Mouse (Mus musculus): ENCODE results near the gene Ccdc93.

Ccdc93 gene

DNA sequence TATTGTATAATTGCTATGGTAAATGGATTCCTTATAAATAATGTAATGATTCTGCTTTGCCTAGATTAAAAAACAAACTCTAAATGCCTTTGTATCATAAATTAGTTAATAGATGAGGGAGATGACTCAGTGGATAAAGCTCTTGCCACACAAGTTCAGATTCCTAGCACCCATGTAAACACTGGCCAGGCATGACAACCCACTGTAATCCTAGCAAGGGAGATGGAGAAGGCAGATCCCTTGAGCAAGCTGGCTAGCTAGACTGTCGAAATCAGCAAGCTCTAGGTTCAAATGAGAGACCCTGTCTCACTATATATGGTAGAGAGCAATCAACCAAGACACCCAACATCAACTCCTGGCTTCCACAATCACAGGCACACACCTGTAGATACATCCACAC, 87.8 kb downstream of the Ccdc93 start:
- DNase-seq (ENCODE audit: low spot score) = no peak

DNA sequence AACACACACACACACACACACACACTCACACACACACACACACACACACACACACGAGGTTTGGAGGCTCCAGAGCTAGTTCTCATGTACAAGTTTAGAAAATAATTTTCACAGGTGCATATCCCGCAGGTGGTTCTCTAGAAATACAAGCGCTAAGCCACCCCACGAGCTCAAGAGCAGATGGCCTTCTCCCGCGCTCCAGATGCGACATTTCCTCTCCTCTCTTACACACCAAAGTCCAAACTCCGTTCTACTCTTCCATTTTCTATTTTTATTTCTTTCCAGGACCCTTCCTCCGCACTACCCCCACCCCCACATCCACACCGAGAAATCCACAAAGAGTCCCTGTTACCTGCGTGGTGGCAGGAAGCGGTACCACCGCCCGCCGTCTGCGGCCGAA, 96.2 kb downstream of the Ccdc93 start:
- no peak for DNase-seq (ENCODE audit: low spot score)

GRCm38 (mm10) chr1:121527600-121528398, 97.0 kb downstream of the Ccdc93 start:
- DNase-seq (ENCODE audit: low spot score) = peak; percentile 2

- DNase-seq (ENCODE audit: low spot score) = peak; percentile 38
These were observed 97.5 kb downstream of the Ccdc93 start, which contains the start of gene Htr5b for GRCm38 (mm10) chr1:121528399-121528720. Htr5b (minus strand) TSS chr1:121528465.

GRCm38 (mm10) chr1:121529286-121529685, 98.4 kb downstream of the Ccdc93 start:
- no peak for DNase-seq (ENCODE audit: low spot score)

DNA sequence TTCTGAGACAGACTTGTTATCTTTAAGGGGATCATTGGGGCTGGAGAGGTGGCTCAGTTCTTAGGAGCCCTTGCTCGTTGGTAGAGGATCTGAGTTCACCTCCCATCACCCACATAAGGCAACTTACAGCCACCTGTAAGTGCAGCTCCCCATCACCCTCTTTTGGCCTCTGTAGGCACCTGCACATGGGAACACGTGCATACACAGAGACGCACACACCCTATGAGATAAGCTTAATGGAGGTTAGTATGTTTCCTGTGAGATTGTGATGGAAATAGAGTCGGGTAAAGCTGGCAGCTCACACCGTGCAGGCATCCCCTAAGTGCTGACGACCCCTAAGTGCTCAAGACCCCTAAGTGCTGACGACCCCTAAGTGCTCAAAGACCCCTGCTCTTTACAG, 100.6 kb downstream of the Ccdc93 start:
- no peak for DNase-seq (ENCODE audit: low spot score)

GRCm38 (mm10) chr1:121540361-121540760, 109.5 kb downstream of the Ccdc93 start:
- DNase-seq (ENCODE audit: low spot score) = no peak

DNA sequence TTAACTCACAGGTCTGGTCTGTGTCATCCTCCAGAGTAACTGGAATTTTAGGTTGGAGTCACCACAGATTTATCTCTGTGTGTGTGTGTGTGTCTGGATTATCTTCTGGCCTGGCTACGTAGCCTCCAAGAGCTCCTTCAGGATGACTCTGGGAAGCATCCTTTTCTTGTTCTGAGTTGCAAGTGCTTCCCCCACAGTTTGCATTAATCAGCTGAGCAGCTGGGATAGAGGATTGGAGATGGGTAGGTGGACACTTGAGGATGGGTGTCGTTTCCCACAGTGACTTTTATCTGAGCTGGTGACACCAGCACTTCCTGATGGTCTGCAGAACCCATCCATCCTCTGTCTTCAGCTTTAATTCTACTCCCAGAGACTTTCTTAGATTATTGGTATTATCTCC, 116.0 kb downstream of the Ccdc93 start:
- no peak for DNase-seq (ENCODE audit: low spot score)

GRCm38 (mm10) chr1:121548667-121549066, 117.8 kb downstream of the Ccdc93 start:
- DNase-seq (ENCODE audit: low spot score) = no peak

- DNase-seq (ENCODE audit: low spot score) = no peak
These were observed 118.6 kb downstream of the Ccdc93 start for GRCm38 (mm10) chr1:121549456-121549855.

GRCm38 (mm10) chr1:121550801-121551456, 120.1 kb downstream of the Ccdc93 start:
- no peak for DNase-seq (ENCODE audit: low spot score)

GRCm38 (mm10) chr1:121551457-121551835, 120.6 kb downstream of the Ccdc93 start:
- DNase-seq (ENCODE audit: low spot score) = no peak

Measured in yolk sac, embryonic 10.5 days (tissue).